Mouse (Mus musculus) cortical plate, adult 2 months (tissue): Measurements from ENCODE around the gene Bex6. TPM values are rescaled to one million over a fixed set of nuclear protein-coding genes. Genes with fewer than 3 reads are reported as not detected.

Source experiments
- H3K27ac ChIP-seq: fragments of 200-500 bp; 2 replicates; pipeline ENCODE4 v1.5.1; 2012; ENCODE audit warnings: low read length, control low read depth, inconsistent platforms; ENCODE audit not compliant: insufficient read depth
- H3K4me1 ChIP-seq: fragments of 200-500 bp; 2 replicates; pipeline ENCODE4 v1.6.1; 2011; ENCODE audit warnings: low read length; ENCODE audit not compliant: control insufficient read depth, insufficient read depth
- H3K4me3 ChIP-seq: fragments of 200-500 bp; 2 replicates; pipeline ENCODE4 v1.5.1; 2011; ENCODE audit warnings: mild to moderate bottlenecking, low read length, control low read depth; ENCODE audit not compliant: insufficient read depth
- CTCF ChIP-seq: fragments of 200-500 bp; IDR thresholded peaks from 2 replicates; pipeline ENCODE4 v1.5.1; 2011; ENCODE audit warnings: mild to moderate bottlenecking, control low read depth, low read length; ENCODE audit not compliant: insufficient read depth; ENCODE audit errors: extremely low read depth
- POLR2A ChIP-seq: fragments of 200-500 bp; IDR thresholded peaks from 2 replicates; pipeline ENCODE4 v1.6.1; 2011; ENCODE audit warnings: mild to moderate bottlenecking, low read length, control low read depth; ENCODE audit not compliant: insufficient read depth; ENCODE audit errors: extremely low read depth
- polyA plus RNA-seq: library from polyadenylated mRNA; depleted of rRNA; stranded (reverse); fragments of >200 nt; gene quantifications from 2 replicates; pipeline ENCODE4 v1.2.3, GENCODE M21; 2012

Gene Bex6
- polyA plus RNA-seq, 1 experiment, result not detected

GRCm38 (mm10) chr16:32171031-32171731 is 8.4 kb upstream of the Bex6 start:
- H3K4me3 ChIP-seq, result no peak overlapping the region
- TF ChIP-seq CTCF (no peak), POLR2A (no peak)
- no peak overlapping the region for H3K27ac ChIP-seq
- no peaks in the 10 kb centered on the region for H3K4me1 ChIP-seq

DNA sequence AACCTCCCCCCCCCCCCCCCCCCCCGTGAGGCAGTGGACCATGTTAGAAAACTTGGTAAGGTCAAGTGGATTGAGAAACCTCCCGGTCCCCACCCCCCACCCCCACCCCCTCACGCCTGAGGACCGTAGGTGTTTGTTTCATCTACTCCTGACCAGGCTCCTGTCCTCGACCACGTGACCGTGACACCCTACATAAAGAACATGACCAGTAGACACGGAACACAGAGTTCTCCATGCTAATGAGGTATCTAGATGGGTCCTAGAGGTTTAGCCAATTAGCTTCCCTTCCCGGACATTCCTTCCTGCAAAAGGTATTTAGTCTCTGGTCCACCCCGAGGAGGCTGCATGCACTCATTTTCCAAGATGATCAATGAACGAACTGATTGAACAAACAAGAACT is 6.2 kb upstream of the Bex6 start:
- no peak for TF ChIP-seq POLR2A
- no peak for TF ChIP-seq CTCF
- Histone ChIP-seq H3K4me1 (no peaks in the 10 kb centered on the region), H3K27ac (no peak overlapping the region), H3K4me3 (no peak overlapping the region)

GRCm38 (mm10) chr16:32174340-32175005 is 5.2 kb upstream of the Bex6 start:
- Histone ChIP-seq H3K27ac (no peak overlapping the region), H3K4me1 (no peaks in the 10 kb centered on the region), H3K4me3 (no peak overlapping the region)
- TF ChIP-seq CTCF, result no peak
- TF ChIP-seq POLR2A, result no peak

DNA sequence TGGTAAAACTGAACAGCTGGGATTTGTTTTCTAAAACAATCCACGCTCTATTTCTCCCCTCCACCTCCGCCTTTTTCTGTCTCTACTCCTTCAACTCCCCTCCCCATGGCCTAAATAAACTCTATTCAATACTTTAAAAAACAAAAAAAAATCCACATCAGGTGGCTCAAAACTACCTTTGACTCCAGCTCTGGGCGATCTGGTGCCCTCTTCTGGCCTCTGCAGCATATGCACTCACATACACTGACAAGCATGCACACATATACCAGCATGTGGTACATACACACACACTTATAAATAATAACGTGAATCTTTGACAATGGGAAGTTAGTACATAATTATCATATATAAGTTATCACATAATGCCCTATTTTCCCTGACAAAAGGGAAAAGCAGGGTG is 4.6 kb upstream of the Bex6 start:
- H3K4me3 ChIP-seq, result no peak overlapping the region
- TF ChIP-seq POLR2A (no peak), CTCF (0 out of 2 replicates have a peak, but pooled peaks have one; percentile 13)
- no peaks in the 10 kb centered on the region for H3K4me1 ChIP-seq
- no peak overlapping the region for H3K27ac ChIP-seq

DNA sequence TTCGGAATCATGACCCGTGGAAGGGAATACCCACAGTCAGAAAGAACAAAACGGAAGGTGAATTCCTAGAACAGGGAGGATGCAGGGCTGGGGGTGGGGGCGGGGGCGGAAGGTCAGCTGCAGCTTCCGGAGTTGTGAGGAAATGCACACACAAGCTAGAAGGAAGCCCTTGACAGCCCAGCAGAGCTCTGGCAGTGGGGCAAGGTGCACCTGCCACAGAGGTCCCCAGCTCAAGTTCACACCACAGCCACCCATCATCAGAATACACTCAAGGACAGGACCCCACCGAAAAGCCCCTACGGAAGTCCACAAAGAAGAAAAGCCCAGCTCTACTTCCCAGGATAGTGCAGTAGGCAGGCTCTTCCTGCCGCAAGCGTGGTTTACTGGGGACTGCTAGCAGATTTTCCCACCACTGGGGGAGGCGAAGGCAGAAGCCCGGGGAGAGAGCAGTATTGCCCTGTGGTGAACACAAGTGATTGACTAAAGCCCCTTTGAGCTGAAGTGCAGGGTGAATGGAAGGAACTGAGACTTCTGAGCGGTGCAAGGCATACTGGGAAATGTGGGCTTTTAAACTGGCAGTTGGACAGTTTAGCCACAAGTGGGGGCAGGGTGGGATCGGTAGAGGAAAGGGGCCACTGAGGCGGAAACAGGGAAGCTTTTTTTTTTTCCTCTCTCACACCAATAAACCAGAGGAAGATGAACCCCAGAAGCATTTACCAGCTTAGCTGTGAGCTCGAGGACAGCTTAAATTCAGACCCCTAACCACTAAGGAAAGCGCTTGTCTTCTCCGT is 2.5 kb upstream of the Bex6 start:
- TF ChIP-seq CTCF (no peak), POLR2A (no peak)
- H3K4me1 ChIP-seq, result no peaks in the 10 kb centered on the region
- H3K27ac ChIP-seq, result no peak overlapping the region
- no peak overlapping the region for H3K4me3 ChIP-seq

GRCm38 (mm10) chr16:32186056-32186455 is 6.4 kb downstream of the Bex6 start:
- H3K4me1 ChIP-seq, result no peaks in the 10 kb centered on the region; the same call in 1 of the 2 replicates
- H3K4me3 ChIP-seq, result no peak overlapping the region
- no peak overlapping the region for H3K27ac ChIP-seq
- TF ChIP-seq CTCF, result no peak
- no peak for TF ChIP-seq POLR2A

- no peaks in the 10 kb centered on the region; the same call in 1 of the 2 replicates for H3K4me1 ChIP-seq
- TF ChIP-seq CTCF, result no peak
These were observed 9.5 kb downstream of the Bex6 start for GRCm38 (mm10) chr16:32189109-32189508.

GRCm38 (mm10) chr16:32190011-32190441 is 10.4 kb downstream of the Bex6 start:
- Histone ChIP-seq H3K27ac (no peak overlapping the region), H3K4me3 (no peak overlapping the region), H3K4me1 (no peaks in the 10 kb centered on the region; the same call in 1 of the 2 replicates)
- TF ChIP-seq POLR2A, result no peak
- no peak for TF ChIP-seq CTCF

More at GRCm38 (mm10) chr16:32189109-32189508, 9.5 kb downstream of the Bex6 start:
- Histone ChIP-seq H3K4me3 (no peak overlapping the region), H3K27ac (no peak overlapping the region)

- peak overlapping the region; percentile 90 for H3K27ac ChIP-seq
- TF ChIP-seq POLR2A (no peak), CTCF (no peak)
- no peaks in the 10 kb centered on the region for H3K4me1 ChIP-seq
- H3K4me3 ChIP-seq, result peak overlapping the region; percentile 35
These were observed 20.8 kb downstream of the Bex6 start for GRCm38 (mm10) chr16:32200256-32201003.
